Mouse (Mus musculus): ENCODE measurements around the gene Reep3. TPM values are rescaled to one million over a fixed set of nuclear protein-coding genes. Genes with fewer than 3 reads are reported as not detected.
A peak's percentile ranks its signal among the peaks of the same experiment; 100 is the strongest.

Reep3 gene
- polyA plus RNA-seq, 1 experiment from 2014 or later: 44.0 TPM

DNA sequence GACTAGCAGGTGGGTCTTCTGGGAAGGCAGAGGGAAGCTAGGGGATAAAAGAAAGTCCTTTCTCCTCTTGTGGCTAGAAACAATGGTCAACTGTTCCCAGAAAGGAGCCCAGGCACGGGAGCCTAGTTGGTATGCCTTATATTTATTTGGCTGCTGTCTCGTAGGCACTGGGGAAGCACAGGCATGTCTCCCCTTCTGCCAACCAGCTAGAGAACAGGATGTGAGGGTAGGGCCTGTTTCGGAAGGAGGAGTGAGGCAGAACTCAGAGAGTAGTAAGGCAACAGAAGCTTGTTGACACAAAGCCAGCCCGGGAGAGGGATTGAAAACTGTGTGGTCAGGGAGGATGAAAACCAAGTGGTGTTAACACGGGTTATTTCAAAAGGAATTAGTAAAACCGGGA lies 101.6 kb downstream of the Reep3 start:
- peak overlapping the region; percentile 51; the same call in 1 of the 2 replicates for H3K27ac ChIP-seq (ENCODE audit: low read length)
- H3K27me3 ChIP-seq (ENCODE audit: control insufficient read depth, insufficient read depth, low read length): no peaks in the 10 kb centered on the region
- no peak for ATAC-seq (ENCODE audit: insufficient read depth, low FRiP score)
- H3K4me1 ChIP-seq (ENCODE audit: control insufficient read depth, insufficient read depth, low read length): peaks cover 8% of the 10 kb centered on the region; the same call in 1 of the 2 replicates
- H3K9me3 ChIP-seq (replicated peaks; ENCODE audit: control insufficient read depth, low read length): peaks cover under 1% of the 10 kb centered on the region; the same call in 1 of the 2 replicates
- H3K4me3 ChIP-seq (replicated peaks; ENCODE audit: low read length): no peak overlapping the region
- no peak overlapping the region for H3K4me2 ChIP-seq (ENCODE audit: low read depth, low read length)
- H3K36me3 ChIP-seq (ENCODE audit: control insufficient read depth, insufficient read depth, low read length): no peaks in the 10 kb centered on the region
- no peak overlapping the region for H3K9ac ChIP-seq (ENCODE audit: low read length)
- 43% methylated on average over 6 of the region's 6 CpGs for WGBS

- ATAC-seq (ENCODE audit: insufficient read depth, low FRiP score): peak; percentile 53
- H3K4me3 ChIP-seq (replicated peaks; ENCODE audit: low read length): no peak overlapping the region
- H3K4me2 ChIP-seq (ENCODE audit: low read depth, low read length): no peak overlapping the region
- H3K9ac ChIP-seq (ENCODE audit: low read length): no peak overlapping the region
- H3K4me1 ChIP-seq (ENCODE audit: control insufficient read depth, insufficient read depth, low read length): peaks cover 8% of the 10 kb centered on the region; the same call in 1 of the 2 replicates
- no peaks in the 10 kb centered on the region for H3K36me3 ChIP-seq (ENCODE audit: control insufficient read depth, insufficient read depth, low read length)
- H3K27ac ChIP-seq (ENCODE audit: low read length): peak overlapping the region; percentile 51
- H3K27me3 ChIP-seq (ENCODE audit: control insufficient read depth, insufficient read depth, low read length): no peaks in the 10 kb centered on the region
- H3K9me3 ChIP-seq (replicated peaks; ENCODE audit: control insufficient read depth, low read length): peaks cover 6% of the 10 kb centered on the region; the same call in 1 of the 2 replicates
- WGBS: 42% methylated on average over 5 of the region's 5 CpGs
Observed at GRCm38 (mm10) chr10:66994469-66994868, 102.3 kb downstream of the Reep3 start.

GRCm38 (mm10) chr10:66992591-66992990 lies 104.2 kb downstream of the Reep3 start:
- Histone ChIP-seq H3K27me3 (ENCODE audit: control insufficient read depth, insufficient read depth, low read length) (no peaks in the 10 kb centered on the region), H3K9ac (ENCODE audit: low read length) (no peak overlapping the region), H3K27ac (ENCODE audit: low read length) (no peak overlapping the region), H3K9me3 (replicated peaks; ENCODE audit: control insufficient read depth, low read length) (peaks cover 14% of the 10 kb centered on the region), H3K36me3 (ENCODE audit: control insufficient read depth, insufficient read depth, low read length) (no peaks in the 10 kb centered on the region), H3K4me2 (ENCODE audit: low read depth, low read length) (no peak overlapping the region), H3K4me1 (ENCODE audit: control insufficient read depth, insufficient read depth, low read length) (peaks cover 8% of the 10 kb centered on the region; the same call in 1 of the 2 replicates), H3K4me3 (replicated peaks; ENCODE audit: low read length) (no peak overlapping the region)
- ATAC-seq (ENCODE audit: insufficient read depth, low FRiP score): no peak
- 49% methylated on average over 5 of the region's 5 CpGs for WGBS

DNA sequence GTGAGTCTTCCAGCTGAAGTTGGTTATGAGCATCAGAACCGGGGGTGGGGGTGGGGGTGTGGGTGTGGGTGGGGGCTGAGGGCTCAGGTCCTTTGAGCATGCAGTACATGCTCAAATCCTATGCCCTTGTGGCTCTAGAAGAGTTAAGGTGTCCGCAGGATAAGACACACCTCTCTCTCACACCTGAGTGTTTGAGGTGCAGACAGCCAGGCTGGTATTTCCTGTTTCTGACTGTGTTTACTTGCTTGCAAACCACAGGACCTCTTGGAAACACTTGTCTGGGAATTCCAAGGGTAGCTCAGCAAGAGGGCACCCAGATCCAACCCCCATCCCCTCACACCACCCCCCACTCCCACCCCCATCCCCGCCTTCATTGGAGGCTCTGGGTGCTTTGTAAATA lies 106.2 kb downstream of the Reep3 start:
- peak; percentile 60; the same call in 1 of the 2 replicates for ATAC-seq (ENCODE audit: insufficient read depth, low FRiP score)
- WGBS: 69% methylated on average over 3 of the region's 3 CpGs
- H3K27ac ChIP-seq (ENCODE audit: low read length): peak overlapping the region; percentile 8; the same call in 1 of the 2 replicates
- no peak overlapping the region for H3K9ac ChIP-seq (ENCODE audit: low read length)
- no peaks in the 10 kb centered on the region for H3K27me3 ChIP-seq (ENCODE audit: control insufficient read depth, insufficient read depth, low read length)
- H3K4me1 ChIP-seq (ENCODE audit: control insufficient read depth, insufficient read depth, low read length): peaks cover 8% of the 10 kb centered on the region; the same call in 1 of the 2 replicates
- H3K9me3 ChIP-seq (replicated peaks; ENCODE audit: control insufficient read depth, low read length): peaks cover 14% of the 10 kb centered on the region
- H3K36me3 ChIP-seq (ENCODE audit: control insufficient read depth, insufficient read depth, low read length): no peaks in the 10 kb centered on the region
- H3K4me3 ChIP-seq (replicated peaks; ENCODE audit: low read length): no peak overlapping the region
- H3K4me2 ChIP-seq (ENCODE audit: low read depth, low read length): no peak overlapping the region

DNA sequence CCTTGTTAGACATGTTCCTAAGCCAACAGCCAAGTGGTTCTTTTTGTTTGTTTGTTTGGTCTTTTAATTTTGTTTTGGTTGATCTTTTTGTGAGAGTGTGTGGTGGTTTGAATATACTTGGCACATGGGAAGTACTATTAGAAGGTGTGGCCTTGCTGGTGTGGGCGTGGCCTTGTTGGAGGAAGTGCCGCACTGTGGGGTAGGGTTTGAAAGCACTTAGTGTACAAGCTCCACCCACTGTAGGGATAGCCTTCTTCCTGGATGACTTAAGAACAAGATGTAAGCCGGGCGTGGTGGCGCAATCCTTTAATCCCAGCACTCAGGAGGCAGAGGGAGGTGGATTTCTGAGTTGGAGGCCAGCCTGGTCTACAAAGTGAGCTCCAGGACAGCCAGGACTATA lies 113.7 kb downstream of the Reep3 start:
- H3K27me3 ChIP-seq (ENCODE audit: control insufficient read depth, insufficient read depth, low read length): no peaks in the 10 kb centered on the region
- H3K27ac ChIP-seq (ENCODE audit: low read length): no peak overlapping the region
- H3K36me3 ChIP-seq (ENCODE audit: control insufficient read depth, insufficient read depth, low read length): no peaks in the 10 kb centered on the region
- H3K4me3 ChIP-seq (replicated peaks; ENCODE audit: low read length): no peak overlapping the region
- no peak overlapping the region for H3K4me2 ChIP-seq (ENCODE audit: low read depth, low read length)
- no peaks in the 10 kb centered on the region for H3K9me3 ChIP-seq (replicated peaks; ENCODE audit: control insufficient read depth, low read length)
- 84% methylated on average over 5 of the region's 5 CpGs for WGBS
- H3K9ac ChIP-seq (ENCODE audit: low read length): no peak overlapping the region
- H3K4me1 ChIP-seq (ENCODE audit: control insufficient read depth, insufficient read depth, low read length): no peaks in the 10 kb centered on the region
- no peak for ATAC-seq (ENCODE audit: insufficient read depth, low FRiP score)

GRCm38 (mm10) chr10:66978215-66978614 lies 118.5 kb downstream of the Reep3 start:
- no peaks in the 10 kb centered on the region for H3K27me3 ChIP-seq (ENCODE audit: control insufficient read depth, insufficient read depth, low read length)
- no peak overlapping the region for H3K9ac ChIP-seq (ENCODE audit: low read length)
- H3K4me2 ChIP-seq (ENCODE audit: low read depth, low read length): no peak overlapping the region
- H3K36me3 ChIP-seq (ENCODE audit: control insufficient read depth, insufficient read depth, low read length): no peaks in the 10 kb centered on the region
- H3K27ac ChIP-seq (ENCODE audit: low read length): no peak overlapping the region
- no peak for ATAC-seq (ENCODE audit: insufficient read depth, low FRiP score)
- H3K4me1 ChIP-seq (ENCODE audit: control insufficient read depth, insufficient read depth, low read length): peaks cover 12% of the 10 kb centered on the region; the same call in 1 of the 2 replicates
- 84% methylated on average over 2 of the region's 2 CpGs for WGBS
- no peak overlapping the region for H3K4me3 ChIP-seq (replicated peaks; ENCODE audit: low read length)
- H3K9me3 ChIP-seq (replicated peaks; ENCODE audit: control insufficient read depth, low read length): no peaks in the 10 kb centered on the region

GRCm38 (mm10) chr10:66977093-66977492 lies 119.7 kb downstream of the Reep3 start:
- Histone ChIP-seq H3K4me3 (replicated peaks; ENCODE audit: low read length) (no peak overlapping the region), H3K9ac (ENCODE audit: low read length) (no peak overlapping the region)

GRCm38 (mm10) chr10:66975451-66975850 lies 121.3 kb downstream of the Reep3 start:
- Histone ChIP-seq H3K27ac (ENCODE audit: low read length) (no peak overlapping the region), H3K4me2 (ENCODE audit: low read depth, low read length) (no peak overlapping the region), H3K9me3 (replicated peaks; ENCODE audit: control insufficient read depth, low read length) (no peaks in the 10 kb centered on the region), H3K4me3 (replicated peaks; ENCODE audit: low read length) (no peak overlapping the region), H3K9ac (ENCODE audit: low read length) (no peak overlapping the region), H3K27me3 (ENCODE audit: control insufficient read depth, insufficient read depth, low read length) (no peaks in the 10 kb centered on the region), H3K36me3 (ENCODE audit: control insufficient read depth, insufficient read depth, low read length) (no peaks in the 10 kb centered on the region), H3K4me1 (ENCODE audit: control insufficient read depth, insufficient read depth, low read length) (peaks cover 16% of the 10 kb centered on the region; the same call in 1 of the 2 replicates)
- WGBS: 70% methylated on average over 1 of the region's 1 CpGs
- ATAC-seq (ENCODE audit: insufficient read depth, low FRiP score): no peak

More at GRCm38 (mm10) chr10:66977093-66977492, 119.7 kb downstream of the Reep3 start:
- ATAC-seq (ENCODE audit: insufficient read depth, low FRiP score): no peak
- Histone ChIP-seq H3K9me3 (replicated peaks; ENCODE audit: control insufficient read depth, low read length) (no peaks in the 10 kb centered on the region), H3K4me2 (ENCODE audit: low read depth, low read length) (no peak overlapping the region), H3K4me1 (ENCODE audit: control insufficient read depth, insufficient read depth, low read length) (peaks cover 16% of the 10 kb centered on the region; the same call in 1 of the 2 replicates), H3K27me3 (ENCODE audit: control insufficient read depth, insufficient read depth, low read length) (no peaks in the 10 kb centered on the region), H3K27ac (ENCODE audit: low read length) (no peak overlapping the region), H3K36me3 (ENCODE audit: control insufficient read depth, insufficient read depth, low read length) (no peaks in the 10 kb centered on the region)
- 85% methylated on average over 3 of the region's 3 CpGs for WGBS

DNA sequence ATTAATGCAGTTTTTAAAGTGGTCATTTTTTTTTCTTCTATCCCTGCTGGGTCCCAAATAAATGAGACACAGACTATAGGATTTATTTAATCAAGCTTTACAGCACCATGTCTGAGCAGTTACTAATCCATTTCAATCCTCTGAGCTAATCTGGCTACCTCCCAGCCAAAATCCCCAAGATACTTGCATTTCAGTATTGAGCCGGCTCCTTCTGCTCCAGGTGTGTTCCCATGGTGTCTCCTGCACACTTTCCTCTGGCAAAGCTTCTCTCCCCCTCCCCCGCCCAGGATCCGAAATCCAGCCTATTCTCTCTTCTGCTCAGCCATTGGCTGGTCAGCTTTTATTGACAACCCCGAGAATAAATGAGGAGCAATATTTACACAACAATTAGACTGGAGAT lies 122.3 kb downstream of the Reep3 start:
- H3K4me1 ChIP-seq (ENCODE audit: control insufficient read depth, insufficient read depth, low read length): peaks cover 16% of the 10 kb centered on the region; the same call in 1 of the 2 replicates
- H3K4me3 ChIP-seq (replicated peaks; ENCODE audit: low read length): no peak overlapping the region
- no peak for ATAC-seq (ENCODE audit: insufficient read depth, low FRiP score)
- no peaks in the 10 kb centered on the region for H3K27me3 ChIP-seq (ENCODE audit: control insufficient read depth, insufficient read depth, low read length)
- H3K27ac ChIP-seq (ENCODE audit: low read length): no peak overlapping the region
- no peak overlapping the region for H3K9ac ChIP-seq (ENCODE audit: low read length)
- WGBS: 63% methylated on average over 4 of the region's 4 CpGs
- no peaks in the 10 kb centered on the region for H3K9me3 ChIP-seq (replicated peaks; ENCODE audit: control insufficient read depth, low read length)
- no peak overlapping the region for H3K4me2 ChIP-seq (ENCODE audit: low read depth, low read length)
- no peaks in the 10 kb centered on the region for H3K36me3 ChIP-seq (ENCODE audit: control insufficient read depth, insufficient read depth, low read length)
